Mouse (Mus musculus) stomach, embryonic 16.5 days (tissue): ENCODE measurements around the gene Sorcs3. TPM values are rescaled to one million over a fixed set of nuclear protein-coding genes. Genes with fewer than 3 reads are reported as not detected.

ENCODE experiments used
- ATAC-seq: fragments of 200-750 bp; cut with Nextera tagmentation; 2 replicates; pipeline ENCODE4 v1.8.0; 2017; ENCODE audit warnings: moderate number of reproducible peaks, moderate TSS enrichment; ENCODE audit not compliant: insufficient read depth, low FRiP score
- H3K27ac ChIP-seq: fragments of 300-500 bp; sonication (generic); 2 replicates; pipeline ENCODE4 v1.5.1; 2014; ENCODE audit warnings: low read length
- H3K27me3 ChIP-seq: fragments of 300-500 bp; sonication (generic); 2 replicates; pipeline ENCODE4 v1.6.1; 2014; ENCODE audit warnings: low read length, control low read depth, mixed read lengths; ENCODE audit not compliant: control insufficient read depth, insufficient read depth
- H3K36me3 ChIP-seq: fragments of 300-500 bp; sonication (generic); 2 replicates; pipeline ENCODE4 v1.6.1; 2014; ENCODE audit warnings: low read length; ENCODE audit not compliant: control insufficient read depth, insufficient read depth
- H3K4me1 ChIP-seq: fragments of 300-500 bp; sonication (generic); 2 replicates; pipeline ENCODE4 v1.6.1; 2014; ENCODE audit warnings: low read length, control low read depth, mixed read lengths; ENCODE audit not compliant: control insufficient read depth, insufficient read depth
- H3K4me2 ChIP-seq: fragments of 300-500 bp; sonication (generic); 2 replicates; pipeline ENCODE4 v1.6.1; 2014; ENCODE audit warnings: low read depth, low read length, mixed read lengths
- H3K4me3 ChIP-seq: fragments of 300-500 bp; sonication (generic); replicated peaks from 2 replicates; pipeline ENCODE4 v1.5.1; 2014; ENCODE audit warnings: mild to moderate bottlenecking, low read length
- H3K9ac ChIP-seq: fragments of 300-500 bp; sonication (generic); 2 replicates; pipeline ENCODE4 v1.6.1; 2014; ENCODE audit warnings: low read length
- H3K9me3 ChIP-seq: fragments of 300-500 bp; sonication (generic); replicated peaks from 2 replicates; pipeline ENCODE4 v1.6.1; 2016; ENCODE audit warnings: low read length, control low read depth; ENCODE audit not compliant: control insufficient read depth
- WGBS: fragments of 180-500 bp; shearing (Covaris S2); extraction: QIAGEN DNeasy Blood & Tissue Kit; methylation state at CpG from one replicate; pipeline ENCODE4 v1.1.7; 2014; 5-methylcytosine and 5-hydroxymethylcytosine counted together
- polyA plus RNA-seq: library from polyadenylated mRNA; unstranded; fragments of >200 nt; fragmentation: Nextera tagmentation; extraction: Ambion mirVana; gene quantifications from 2 replicates; pipeline ENCODE4 v1.2.1, GENCODE M21; 2015

The Sorcs3 gene
- polyA plus RNA-seq, 1 experiment from 2014 or later: 0.81 TPM

DNA sequence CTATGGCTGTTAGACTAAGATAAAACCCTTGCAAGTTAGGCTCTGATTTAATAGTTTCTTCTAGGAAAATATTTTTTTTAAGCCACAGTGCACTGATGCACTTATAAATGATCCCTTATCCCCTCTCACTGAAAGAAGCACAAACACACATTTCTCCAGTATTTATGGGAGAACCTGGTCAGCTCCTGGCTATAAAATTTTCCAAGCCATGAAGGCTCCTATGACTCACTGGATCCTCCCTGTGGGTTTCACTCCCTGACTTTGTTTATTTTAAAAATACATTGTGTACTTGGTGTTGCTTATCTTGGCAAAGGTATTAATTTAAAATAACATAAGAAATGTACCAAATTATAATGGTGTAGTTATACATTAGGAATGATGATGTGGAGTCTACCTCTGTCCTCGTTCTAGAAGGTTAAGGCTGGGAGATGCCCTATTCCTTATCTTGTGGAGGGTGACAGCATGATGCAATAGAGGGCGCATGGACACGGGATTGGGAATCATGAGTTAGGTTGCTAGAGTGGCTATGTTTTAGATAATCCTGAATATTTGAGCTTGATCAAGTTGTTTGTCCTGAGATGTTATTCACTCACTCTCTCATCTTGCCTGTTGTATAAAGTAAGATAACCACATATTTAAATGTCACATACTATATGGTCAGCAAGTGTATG, 573.4 kb downstream of the Sorcs3 start:
- H3K9ac ChIP-seq: no peak overlapping the region
- no peaks in the 10 kb centered on the region for H3K27me3 ChIP-seq
- H3K27ac ChIP-seq: no peak overlapping the region
- no peak overlapping the region for H3K4me2 ChIP-seq
- no peak overlapping the region for H3K4me3 ChIP-seq
- WGBS: 81% methylated on average over 3 of the region's 3 CpGs
- no peak for ATAC-seq
- no peaks in the 10 kb centered on the region for H3K9me3 ChIP-seq
- no peaks in the 10 kb centered on the region for H3K4me1 ChIP-seq
- H3K36me3 ChIP-seq: no peaks in the 10 kb centered on the region

- Histone ChIP-seq H3K27me3 (no peaks in the 10 kb centered on the region), H3K4me2 (no peak overlapping the region), H3K27ac (no peak overlapping the region), H3K9ac (no peak overlapping the region), H3K36me3 (no peaks in the 10 kb centered on the region), H3K4me1 (no peaks in the 10 kb centered on the region), H3K9me3 (no peaks in the 10 kb centered on the region), H3K4me3 (no peak overlapping the region)
- WGBS: 67% methylated on average over 2 of the region's 2 CpGs
- no peak for ATAC-seq
These were observed 575.0 kb downstream of the Sorcs3 start for GRCm38 (mm10) chr19:48780813-48781212.

- Histone ChIP-seq H3K9me3 (no peaks in the 10 kb centered on the region), H3K4me1 (no peaks in the 10 kb centered on the region), H3K36me3 (no peaks in the 10 kb centered on the region), H3K9ac (no peak overlapping the region), H3K4me3 (no peak overlapping the region), H3K27me3 (no peaks in the 10 kb centered on the region), H3K4me2 (no peak overlapping the region), H3K27ac (no peak overlapping the region)
- 79% methylated on average over 7 of the region's 7 CpGs for WGBS
- no peak for ATAC-seq
These were observed 576.3 kb downstream of the Sorcs3 start for GRCm38 (mm10) chr19:48782024-48782721.

GRCm38 (mm10) chr19:48787269-48787668, 581.4 kb downstream of the Sorcs3 start:
- Histone ChIP-seq H3K36me3 (no peaks in the 10 kb centered on the region), H3K4me1 (no peaks in the 10 kb centered on the region), H3K27me3 (no peaks in the 10 kb centered on the region), H3K4me3 (no peak overlapping the region), H3K27ac (no peak overlapping the region), H3K4me2 (no peak overlapping the region), H3K9ac (no peak overlapping the region), H3K9me3 (no peaks in the 10 kb centered on the region)
- WGBS: 84% methylated on average over 4 of the region's 4 CpGs
- ATAC-seq: no peak

DNA sequence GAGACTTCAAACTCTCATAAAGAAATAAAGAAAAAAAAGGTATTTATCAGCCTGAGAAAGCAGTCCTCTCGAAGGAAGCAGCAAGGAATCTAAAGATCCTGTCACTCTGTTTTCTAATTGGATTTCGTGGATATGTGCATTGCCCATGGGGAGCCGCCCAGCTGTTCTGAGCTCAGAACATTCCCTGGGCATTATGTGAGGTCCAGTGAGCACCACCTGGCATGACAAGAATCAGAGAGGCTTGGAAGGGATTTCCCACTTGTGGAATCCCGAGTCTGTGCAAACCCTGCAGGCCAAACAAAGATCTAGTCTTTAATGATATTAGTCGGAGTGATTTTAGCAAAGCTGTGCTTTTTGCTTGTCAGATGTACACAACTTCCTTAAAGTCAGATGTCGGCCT, 598.7 kb downstream of the Sorcs3 start:
- H3K27me3 ChIP-seq: no peaks in the 10 kb centered on the region
- H3K9me3 ChIP-seq: no peaks in the 10 kb centered on the region
- H3K4me1 ChIP-seq: no peaks in the 10 kb centered on the region
- WGBS: 53% methylated on average over 6 of the region's 6 CpGs
- H3K4me2 ChIP-seq: no peak overlapping the region
- ATAC-seq: no peak
- H3K4me3 ChIP-seq: no peak overlapping the region
- H3K36me3 ChIP-seq: no peaks in the 10 kb centered on the region
- no peak overlapping the region for H3K9ac ChIP-seq
- H3K27ac ChIP-seq: no peak overlapping the region

GRCm38 (mm10) chr19:48811541-48811940, 605.7 kb downstream of the Sorcs3 start:
- no peak overlapping the region for H3K4me2 ChIP-seq
- no peaks in the 10 kb centered on the region for H3K4me1 ChIP-seq
- no peak overlapping the region for H3K9ac ChIP-seq
- no peaks in the 10 kb centered on the region for H3K27me3 ChIP-seq
- H3K9me3 ChIP-seq: no peaks in the 10 kb centered on the region
- H3K4me3 ChIP-seq: no peak overlapping the region
- WGBS: 42% methylated on average over 3 of the region's 3 CpGs
- H3K27ac ChIP-seq: no peak overlapping the region
- no peaks in the 10 kb centered on the region for H3K36me3 ChIP-seq
- no peak for ATAC-seq

DNA sequence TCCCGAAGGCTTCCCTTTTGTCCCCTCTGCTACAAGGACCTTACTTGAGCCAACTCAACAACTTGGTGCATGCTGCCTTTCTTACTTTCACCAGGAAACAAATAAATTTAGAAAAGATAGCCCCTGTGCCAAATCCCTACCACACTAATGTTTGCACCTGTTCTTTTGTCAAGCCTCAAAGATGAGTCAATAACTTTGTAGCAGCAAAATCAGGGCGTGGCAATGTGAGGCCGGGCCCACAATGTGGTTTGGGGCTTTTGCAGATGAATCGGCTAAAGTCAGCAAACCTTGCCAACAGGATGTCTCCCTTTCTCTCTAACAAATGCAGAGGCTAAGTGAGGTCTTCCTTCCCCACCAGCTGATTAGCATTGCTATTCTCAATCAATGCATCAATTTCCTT, 608.0 kb downstream of the Sorcs3 start:
- no peak for ATAC-seq
- H3K27ac ChIP-seq: no peak overlapping the region
- H3K27me3 ChIP-seq: no peaks in the 10 kb centered on the region
- no peak overlapping the region for H3K4me2 ChIP-seq
- H3K4me3 ChIP-seq: no peak overlapping the region
- H3K4me1 ChIP-seq: no peaks in the 10 kb centered on the region
- H3K9me3 ChIP-seq: no peaks in the 10 kb centered on the region
- H3K9ac ChIP-seq: no peak overlapping the region
- whole genome bisulfite sequencing: 69% methylated on average over 4 of the region's 4 CpGs
- no peaks in the 10 kb centered on the region for H3K36me3 ChIP-seq

GRCm38 (mm10) chr19:48815064-48815463, 609.2 kb downstream of the Sorcs3 start:
- Histone ChIP-seq H3K4me1 (no peaks in the 10 kb centered on the region), H3K9ac (no peak overlapping the region), H3K9me3 (no peaks in the 10 kb centered on the region), H3K27ac (no peak overlapping the region), H3K4me2 (no peak overlapping the region), H3K36me3 (no peaks in the 10 kb centered on the region), H3K27me3 (no peaks in the 10 kb centered on the region), H3K4me3 (no peak overlapping the region)
- no peak for ATAC-seq
- WGBS: 96% methylated on average over 3 of the region's 3 CpGs

- Histone ChIP-seq H3K27ac (no peak overlapping the region), H3K4me1 (no peaks in the 10 kb centered on the region), H3K36me3 (no peaks in the 10 kb centered on the region), H3K9ac (no peak overlapping the region), H3K27me3 (no peaks in the 10 kb centered on the region), H3K9me3 (no peaks in the 10 kb centered on the region), H3K4me3 (no peak overlapping the region), H3K4me2 (no peak overlapping the region)
- 68% methylated on average over 5 of the region's 5 CpGs for WGBS
- no peak for ATAC-seq
These were observed 614.9 kb downstream of the Sorcs3 start for GRCm38 (mm10) chr19:48820493-48821282.
